Mouse (Mus musculus): Measurements from ENCODE around the gene Pnpla2.
"Not testable (repeated sequence)": the region's sequence is repeated elsewhere in the genome, so short reads cannot be mapped to it uniquely, and the experiment has no call there.

Gene Pnpla2

DNA sequence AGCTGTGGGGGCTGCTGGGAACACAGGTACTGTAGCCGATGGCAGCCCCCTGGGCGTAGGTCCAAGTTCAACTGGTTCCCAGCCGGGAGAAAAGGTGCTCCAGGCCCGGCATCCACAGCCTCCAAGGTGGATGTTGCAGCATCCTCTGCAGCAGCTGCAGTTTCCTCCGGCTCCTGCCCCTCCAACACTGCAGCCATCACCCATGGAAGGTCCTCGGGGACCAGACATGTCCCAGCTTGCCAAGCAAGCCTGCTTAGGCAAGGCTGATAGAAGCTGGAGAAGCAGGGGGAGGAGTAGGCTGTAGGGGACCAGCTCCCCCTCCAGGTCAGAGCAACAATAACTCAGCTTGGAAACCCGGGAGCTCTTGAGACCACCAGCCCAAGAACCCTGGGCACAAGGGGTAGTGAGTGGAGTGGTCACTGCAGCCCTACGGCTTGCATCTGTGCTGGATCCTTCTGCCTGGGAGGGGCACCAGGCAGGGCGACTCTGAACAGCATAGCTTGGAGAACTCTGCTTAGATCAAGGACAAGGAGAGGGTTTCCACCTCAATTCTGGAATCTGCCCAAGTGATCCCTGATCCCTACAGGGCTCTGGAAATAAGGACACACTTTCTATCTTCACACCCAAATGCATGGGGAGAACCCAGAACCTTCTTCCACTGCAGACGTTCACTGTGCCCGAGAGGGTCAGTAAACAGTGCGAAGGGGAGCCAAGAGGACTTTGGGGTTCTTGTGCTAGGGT lies 11.7 kb upstream of the Pnpla2 start:
- in situ Hi-C loops (cut with MboI; ENCODE audit: low pct_unique_long_range_greater_than_20kb in 1 of 2, low sequenced_read_pairs in 2 of 2, unreplicated experiment in 1 of 2): no loop called here

DNA sequence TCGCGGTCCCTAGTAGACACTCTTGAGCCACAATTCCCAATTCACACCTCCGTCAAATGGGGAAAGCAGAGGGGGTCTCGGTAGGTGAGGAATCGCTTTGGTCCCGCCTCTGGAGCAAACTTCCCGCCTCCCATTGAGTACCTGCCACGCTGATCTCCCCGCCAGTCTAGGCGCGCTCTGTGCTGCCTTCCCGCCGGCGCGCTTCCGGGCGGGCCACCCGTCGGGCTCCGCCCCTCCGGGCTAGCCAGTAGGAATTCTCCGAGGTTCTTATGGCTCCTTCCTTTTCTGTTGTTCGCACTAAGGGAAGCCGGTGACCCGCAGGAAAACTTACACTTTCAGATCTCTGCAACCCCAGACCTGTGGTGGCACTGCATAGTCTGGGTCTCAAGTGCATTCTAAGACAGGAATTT lies 11.2 kb upstream of the Pnpla2 start, which contains the start of gene Pidd1:
TSS of gene Pidd1 (minus strand) at position 198 of the 410 bp plus-strand sequence.
- in situ Hi-C loops (cut with MboI; ENCODE audit: low pct_unique_long_range_greater_than_20kb in 1 of 2, low sequenced_read_pairs in 2 of 2, unreplicated experiment in 1 of 2): no loop called here

DNA sequence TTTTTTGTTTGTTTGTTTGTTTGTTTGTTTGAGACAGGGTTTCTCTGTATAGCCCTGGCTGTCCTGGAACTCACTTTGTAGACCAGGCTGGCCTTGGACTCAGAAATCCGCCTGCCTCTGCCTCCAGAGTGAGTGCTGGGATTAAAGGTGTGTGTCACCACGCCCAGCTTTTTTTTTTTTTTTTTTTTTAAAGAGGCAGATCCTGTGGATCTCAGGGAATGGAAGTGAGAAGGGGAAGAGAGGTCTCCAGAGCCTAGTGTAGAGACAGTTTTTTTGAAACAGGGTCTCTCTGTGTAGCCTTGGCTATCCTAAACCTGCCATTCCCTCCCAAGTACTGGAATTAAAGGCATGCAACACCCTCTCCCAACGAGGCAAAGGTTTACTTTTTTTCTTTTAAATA lies 8.6 kb upstream of the Pnpla2 start:
- in situ Hi-C loops (cut with MboI; ENCODE audit: low pct_unique_long_range_greater_than_20kb in 1 of 2, low sequenced_read_pairs in 2 of 2, unreplicated experiment in 1 of 2): not testable (repeated sequence)

DNA sequence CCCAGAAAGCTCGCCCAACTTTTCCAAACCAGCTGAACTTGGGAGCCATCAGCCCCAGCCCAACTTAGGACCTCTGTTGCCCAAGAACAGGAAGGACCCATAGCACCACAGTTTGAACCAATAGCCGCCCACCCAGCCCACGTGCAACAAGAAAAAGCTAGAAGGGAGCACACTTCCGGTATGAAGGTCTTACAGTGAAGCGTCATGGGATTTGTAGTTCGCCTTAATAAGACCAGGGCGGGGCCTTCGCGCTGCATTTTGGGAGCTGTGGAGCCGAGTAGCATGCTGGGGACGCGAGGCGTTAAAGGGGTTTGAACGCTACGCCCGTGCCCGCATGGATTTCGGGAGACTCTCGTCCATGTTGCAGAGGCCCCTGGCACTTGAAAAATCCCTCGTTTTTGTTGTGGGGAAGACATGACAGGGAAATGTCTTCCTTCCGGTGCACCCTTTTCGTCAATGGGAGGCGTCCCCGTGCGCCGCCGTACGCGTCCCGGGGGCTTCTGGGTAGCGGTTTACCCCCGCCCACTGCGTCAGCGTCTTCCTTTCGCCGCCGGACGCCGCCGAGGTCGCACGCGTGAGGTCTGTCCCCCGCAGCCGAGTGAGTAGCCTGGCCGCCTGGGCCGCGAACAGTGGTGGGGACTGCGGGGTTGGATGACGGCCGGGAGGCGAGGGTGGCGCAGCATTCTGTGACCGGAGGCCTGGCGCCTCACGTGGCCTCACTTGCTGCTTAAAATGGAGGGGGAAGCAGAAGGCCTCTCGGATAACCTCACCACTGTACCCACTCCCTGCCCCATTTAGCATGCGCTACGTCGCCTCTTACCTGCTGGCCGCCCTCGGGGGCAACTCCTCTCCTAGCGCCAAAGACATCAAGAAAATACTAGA lies 7.6 kb upstream of the Pnpla2 start, which contains the start of gene Rplp2:
TSS of gene Rplp2 (plus strand) at position 261 of the 882 bp plus-strand sequence.
- in situ Hi-C loops (cut with MboI; ENCODE audit: low pct_unique_long_range_greater_than_20kb in 1 of 2, low sequenced_read_pairs in 2 of 2, unreplicated experiment in 1 of 2): no loop called here

DNA sequence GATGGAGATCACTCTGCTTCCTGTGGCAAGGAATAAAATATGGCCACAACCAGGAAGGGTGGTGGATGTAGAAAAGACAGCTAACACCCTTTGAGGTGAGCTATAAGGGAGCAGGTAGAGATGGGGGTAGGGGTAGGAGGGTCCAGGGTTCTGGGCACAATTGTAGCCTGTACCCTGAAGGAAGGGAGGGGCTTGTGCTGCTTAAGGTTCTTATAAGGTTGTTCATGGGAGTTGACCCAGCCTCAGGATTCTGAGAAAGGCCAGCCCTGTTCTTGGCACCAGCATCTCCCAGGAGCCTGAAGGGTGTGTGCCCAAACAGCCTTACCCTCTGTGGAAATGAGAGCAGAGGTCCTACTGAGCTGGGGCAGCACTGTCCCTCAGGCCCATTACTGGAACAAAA lies 3.1 kb upstream of the Pnpla2 start:
- in situ Hi-C loops (cut with MboI; ENCODE audit: low pct_unique_long_range_greater_than_20kb in 1 of 2, low sequenced_read_pairs in 2 of 2, unreplicated experiment in 1 of 2): loop anchor here in 1 of 2 experiments (25.0 kb wide), 1 partner anchor 1515 kb away; the partner anchor contains the start of gene Utf1

DNA sequence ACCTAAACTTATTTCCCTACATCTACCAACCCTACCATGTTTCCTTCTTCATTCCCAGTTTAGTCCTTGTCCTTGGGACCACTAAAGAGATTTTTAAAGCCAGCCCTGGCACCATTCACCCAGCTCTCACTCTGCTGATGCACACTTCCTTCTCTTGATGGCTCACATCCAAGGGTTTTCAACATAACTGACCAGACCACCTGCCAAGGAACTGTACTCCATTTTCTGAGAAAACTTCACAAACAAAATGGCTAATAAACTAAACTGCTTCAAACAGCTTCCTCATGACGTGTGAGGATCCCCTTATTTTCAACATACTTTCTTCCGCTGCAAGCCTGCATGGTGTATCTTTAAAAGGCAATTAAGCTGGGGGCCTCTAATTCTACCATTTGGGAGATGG lies 1.4 kb upstream of the Pnpla2 start:
- in situ Hi-C loops (cut with MboI; ENCODE audit: low pct_unique_long_range_greater_than_20kb in 1 of 2, low sequenced_read_pairs in 2 of 2, unreplicated experiment in 1 of 2): loop anchor here in 1 of 2 experiments (25.0 kb wide), 1 partner anchor 1516 kb away; the partner anchor contains the start of gene Utf1

DNA sequence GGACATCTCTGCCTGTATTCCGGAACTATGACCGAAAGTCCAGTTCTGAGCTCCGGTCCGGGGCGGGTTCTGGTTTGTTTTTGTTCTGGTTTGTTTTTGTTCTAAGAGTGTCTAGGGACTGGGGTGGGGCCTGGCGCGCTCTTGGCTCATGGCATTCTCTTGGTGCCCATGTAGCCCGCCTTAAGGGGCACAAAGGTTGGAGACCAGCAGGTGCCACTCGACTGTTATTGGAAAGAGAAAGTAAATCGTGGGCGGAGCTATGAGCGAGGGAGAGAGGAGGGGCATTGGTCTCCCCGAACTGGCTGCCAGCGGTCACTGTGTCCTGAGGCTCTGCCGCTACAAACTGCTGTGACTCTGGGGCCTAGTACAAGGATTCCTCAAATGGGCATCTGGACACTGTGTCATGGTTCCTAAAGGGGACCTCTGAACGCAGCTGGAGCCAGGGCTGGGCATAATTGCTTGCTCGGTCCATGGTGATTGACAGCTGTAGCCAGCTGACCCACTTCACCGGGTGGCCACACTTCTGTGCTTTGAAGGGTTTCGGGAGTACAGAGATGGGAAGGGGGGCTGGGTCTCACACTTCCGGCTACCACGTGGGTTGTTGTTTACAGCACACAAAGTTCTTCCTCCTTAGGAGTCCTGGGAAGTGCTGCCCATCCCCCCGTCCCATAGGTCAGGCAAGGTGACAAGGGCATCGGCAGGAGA lies 764 bp downstream of the Pnpla2 start:
- in situ Hi-C loops (cut with MboI; ENCODE audit: low pct_unique_long_range_greater_than_20kb in 1 of 2, low sequenced_read_pairs in 2 of 2, unreplicated experiment in 1 of 2): loop anchor here in 1 of 2 experiments (25.0 kb wide), 1 partner anchor 1518 kb away; the partner anchor contains the start of gene Utf1

DNA sequence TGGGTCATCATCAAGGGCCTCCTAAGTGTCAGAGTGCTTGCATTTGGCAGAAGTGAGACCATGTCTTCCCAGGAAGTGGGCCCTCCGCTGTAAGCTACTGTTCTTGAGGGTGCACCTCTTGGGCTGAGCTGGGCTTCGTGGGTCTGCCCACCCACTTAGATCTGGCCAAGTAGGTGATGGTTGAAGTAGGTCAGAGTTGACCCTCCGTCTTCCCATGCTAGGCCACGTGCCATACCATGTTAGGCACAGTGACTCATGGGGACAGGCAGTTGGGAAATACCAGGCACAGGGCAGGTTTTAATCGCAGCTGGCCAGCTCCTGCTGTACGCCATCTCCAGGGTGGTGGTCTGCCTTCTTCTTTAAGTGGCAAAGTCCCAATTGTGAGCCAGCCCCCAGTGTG lies 1.7 kb downstream of the Pnpla2 start:
- in situ Hi-C loops (cut with MboI; ENCODE audit: low pct_unique_long_range_greater_than_20kb in 1 of 2, low sequenced_read_pairs in 2 of 2, unreplicated experiment in 1 of 2): loop anchor here in 1 of 2 experiments (25.0 kb wide), 1 partner anchor 1519 kb away; the partner anchor contains the start of gene Utf1

DNA sequence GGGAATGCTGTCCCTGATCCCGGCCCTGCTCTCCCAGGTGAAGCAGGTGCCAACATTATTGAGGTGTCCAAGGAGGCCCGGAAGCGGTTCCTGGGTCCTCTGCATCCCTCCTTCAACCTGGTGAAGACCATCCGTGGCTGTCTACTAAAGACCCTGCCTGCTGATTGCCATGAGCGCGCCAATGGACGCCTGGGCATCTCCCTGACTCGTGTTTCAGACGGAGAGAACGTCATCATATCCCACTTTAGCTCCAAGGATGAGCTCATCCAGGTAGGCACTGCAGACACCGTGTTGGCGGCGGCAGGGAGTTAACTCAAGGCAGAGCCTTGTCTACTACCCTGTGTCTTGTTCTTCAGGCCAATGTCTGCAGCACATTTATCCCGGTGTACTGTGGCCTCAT lies 2.2 kb downstream of the Pnpla2 start:
- in situ Hi-C loops (cut with MboI; ENCODE audit: low pct_unique_long_range_greater_than_20kb in 1 of 2, low sequenced_read_pairs in 2 of 2, unreplicated experiment in 1 of 2): loop anchor here in 1 of 2 experiments (25.0 kb wide), 1 partner anchor 1520 kb away; the partner anchor contains the start of gene Utf1

DNA sequence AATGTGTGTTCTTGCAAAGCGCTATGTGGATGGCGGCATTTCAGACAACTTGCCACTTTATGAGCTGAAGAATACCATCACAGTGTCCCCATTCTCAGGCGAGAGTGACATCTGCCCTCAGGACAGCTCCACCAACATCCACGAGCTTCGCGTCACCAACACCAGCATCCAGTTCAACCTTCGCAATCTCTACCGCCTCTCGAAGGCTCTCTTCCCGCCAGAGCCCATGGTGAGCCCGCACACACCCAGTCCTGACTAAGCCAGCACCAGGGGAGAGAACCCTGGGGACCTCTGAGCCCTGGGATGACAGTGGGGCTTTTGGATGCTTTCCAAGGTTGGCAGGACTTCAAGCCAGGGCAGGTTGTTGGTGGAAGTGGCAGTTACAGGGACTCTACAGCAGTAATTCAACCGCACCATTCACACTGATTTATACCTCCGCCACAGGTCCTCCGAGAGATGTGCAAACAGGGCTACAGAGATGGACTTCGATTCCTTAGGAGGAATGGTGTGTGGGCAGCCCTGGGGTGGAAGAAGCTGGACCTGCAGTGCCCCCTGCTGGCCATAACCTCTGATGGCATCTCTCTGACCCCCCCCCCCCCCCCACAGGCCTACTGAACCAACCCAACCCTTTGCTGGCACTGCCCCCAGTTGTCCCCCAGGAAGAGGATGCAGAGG lies 3.1 kb downstream of the Pnpla2 start:
- in situ Hi-C loops (cut with MboI; ENCODE audit: low pct_unique_long_range_greater_than_20kb in 1 of 2, low sequenced_read_pairs in 2 of 2, unreplicated experiment in 1 of 2): loop anchor here in 1 of 2 experiments (25.0 kb wide), 1 partner anchor 1521 kb away; the partner anchor contains the start of gene Utf1

DNA sequence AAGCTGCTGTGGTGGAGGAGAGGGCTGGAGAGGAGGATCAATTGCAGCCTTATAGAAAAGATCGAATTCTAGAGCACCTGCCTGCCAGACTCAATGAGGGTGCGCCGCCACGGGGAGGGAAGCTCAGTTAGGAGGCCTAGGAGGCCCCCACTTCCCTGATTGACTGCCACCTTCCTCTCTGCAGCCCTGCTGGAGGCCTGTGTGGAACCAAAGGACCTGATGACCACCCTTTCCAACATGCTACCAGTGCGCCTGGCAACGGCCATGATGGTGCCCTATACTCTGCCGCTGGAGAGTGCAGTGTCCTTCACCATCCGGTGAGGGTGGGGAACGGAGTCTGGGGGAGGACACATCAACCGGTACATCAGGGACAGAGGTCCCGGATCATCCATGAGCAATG lies 3.7 kb downstream of the Pnpla2 start:
- in situ Hi-C loops (cut with MboI; ENCODE audit: low pct_unique_long_range_greater_than_20kb in 1 of 2, low sequenced_read_pairs in 2 of 2, unreplicated experiment in 1 of 2): loop anchor here in 1 of 2 experiments (25.0 kb wide), 1 partner anchor 1521 kb away; the partner anchor contains the start of gene Utf1

DNA sequence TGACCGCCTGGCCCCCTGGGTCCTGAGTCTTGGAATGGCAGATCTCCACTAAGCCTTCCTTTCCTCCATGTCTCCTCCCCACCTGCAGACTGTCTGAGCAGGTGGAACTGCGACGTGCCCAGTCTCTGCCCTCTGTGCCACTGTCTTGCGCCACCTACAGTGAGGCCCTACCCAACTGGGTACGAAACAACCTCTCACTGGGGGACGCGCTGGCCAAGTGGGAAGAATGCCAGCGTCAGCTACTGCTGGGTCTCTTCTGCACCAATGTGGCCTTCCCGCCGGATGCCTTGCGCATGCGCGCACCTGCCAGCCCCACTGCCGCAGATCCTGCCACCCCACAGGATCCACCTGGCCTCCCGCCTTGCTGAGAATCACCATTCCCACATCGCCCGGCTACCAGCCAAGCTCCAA lies 4.3 kb downstream of the Pnpla2 start:
- in situ Hi-C loops (cut with MboI; ENCODE audit: low pct_unique_long_range_greater_than_20kb in 1 of 2, low sequenced_read_pairs in 2 of 2, unreplicated experiment in 1 of 2): loop anchor here in 1 of 2 experiments (25.0 kb wide), 1 partner anchor 1522 kb away; the partner anchor contains the start of gene Utf1

DNA sequence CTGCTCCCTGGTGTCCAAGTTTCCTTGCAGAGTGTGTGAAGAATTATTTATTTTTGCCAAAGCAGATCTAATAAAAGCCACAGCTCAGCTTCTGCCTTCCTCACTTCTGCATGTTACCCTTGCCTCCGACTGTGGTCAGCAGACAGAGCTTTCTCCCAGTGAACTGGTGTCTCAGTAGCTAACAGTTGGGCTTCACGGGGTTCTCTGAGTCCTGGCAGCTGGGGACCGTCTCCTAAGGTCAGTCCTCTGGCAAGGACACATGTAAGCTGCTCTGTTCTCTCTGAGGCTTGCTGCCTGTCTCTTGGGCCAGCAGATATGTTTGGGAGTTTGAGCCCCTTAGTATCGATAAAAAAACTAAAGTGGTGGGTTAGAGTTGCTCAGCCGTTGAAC lies 5.0 kb downstream of the Pnpla2 start:
- in situ Hi-C loops (cut with MboI; ENCODE audit: low pct_unique_long_range_greater_than_20kb in 1 of 2, low sequenced_read_pairs in 2 of 2, unreplicated experiment in 1 of 2): loop anchor here in 1 of 2 experiments (25.0 kb wide), 1 partner anchor 1523 kb away; the partner anchor contains the start of gene Utf1

DNA sequence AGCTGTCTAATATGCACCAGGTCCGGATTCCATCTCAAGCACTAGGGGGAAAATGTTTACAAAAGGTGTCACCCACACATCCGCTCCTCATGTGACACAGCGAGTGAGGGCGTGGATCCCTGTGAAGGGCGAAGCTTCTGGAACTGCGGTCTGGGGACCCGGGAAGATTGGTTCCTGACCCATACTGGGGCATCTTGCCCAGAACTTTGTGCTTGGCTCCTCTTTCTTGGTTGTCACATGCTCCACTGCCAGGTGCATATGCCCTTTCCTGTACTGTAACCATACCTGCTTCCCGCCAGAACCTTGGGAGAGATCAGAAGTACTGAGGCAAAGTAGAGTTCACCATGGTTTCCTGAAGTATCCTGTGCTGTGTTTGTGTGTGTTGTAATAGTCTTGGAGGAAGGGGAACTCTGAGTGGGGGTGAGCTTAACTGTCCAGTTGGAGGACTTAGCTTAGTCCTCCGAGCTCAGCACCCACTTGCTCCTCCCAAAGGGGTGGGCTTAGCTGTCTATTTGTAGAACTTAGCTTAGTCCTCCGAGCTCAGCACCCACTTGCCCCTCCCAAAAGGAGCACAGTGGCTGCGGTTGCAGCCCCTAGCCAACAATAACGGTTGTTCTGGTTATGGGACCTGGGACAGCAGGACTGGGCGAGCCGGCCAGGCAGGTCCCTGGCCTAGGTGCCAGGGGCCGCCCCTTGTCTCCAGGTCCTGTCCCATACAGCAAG lies 5.6 kb downstream of the Pnpla2 start, which contains the start of gene Cracr2b:
TSS of gene Cracr2b (plus strand) at position 704 of the 723 bp plus-strand sequence.
- in situ Hi-C loops (cut with MboI; ENCODE audit: low pct_unique_long_range_greater_than_20kb in 1 of 2, low sequenced_read_pairs in 2 of 2, unreplicated experiment in 1 of 2): loop anchor here in 1 of 2 experiments (25.0 kb wide), 1 partner anchor 1523 kb away; the partner anchor contains the start of gene Utf1

DNA sequence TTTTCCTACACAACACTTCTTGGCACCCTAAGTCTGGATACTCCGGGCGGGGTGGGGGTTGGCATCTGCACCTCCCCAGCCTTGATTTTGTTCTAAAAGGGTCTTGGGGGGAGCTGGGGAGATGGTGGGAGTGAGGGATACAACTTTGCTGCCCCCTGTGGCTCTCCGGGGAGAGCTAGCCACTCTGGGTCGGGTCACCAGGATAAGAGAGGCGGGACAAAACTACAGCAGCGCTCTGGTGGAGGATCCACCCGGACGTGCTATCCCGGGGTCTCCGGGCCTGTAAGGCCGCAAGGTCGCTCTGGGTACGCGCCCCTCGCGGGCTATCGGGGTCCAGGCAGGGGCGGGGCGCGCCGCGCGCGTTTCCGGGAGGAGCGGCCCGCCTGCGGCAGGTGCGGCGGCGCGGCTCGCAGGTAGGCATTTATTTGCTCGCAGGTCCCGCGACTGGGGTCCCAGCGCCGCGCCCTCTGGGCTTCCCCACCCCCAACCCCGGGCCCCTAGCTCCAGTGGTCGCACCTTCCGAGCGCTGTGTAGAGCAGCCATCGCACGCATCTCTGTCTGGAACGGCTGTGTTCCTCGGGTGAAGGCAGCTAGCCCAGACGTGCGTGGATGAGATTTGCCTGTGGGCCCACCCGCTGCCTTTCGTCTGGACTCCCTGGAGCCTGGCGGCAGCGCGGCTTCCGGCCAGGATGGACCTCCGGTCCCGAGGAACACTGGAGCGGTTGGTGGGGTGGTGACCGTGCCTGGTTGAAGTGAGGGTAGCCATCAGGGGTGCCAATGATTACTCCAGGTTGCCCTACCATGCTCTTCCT lies 6.7 kb downstream of the Pnpla2 start:
- in situ Hi-C loops (cut with MboI; ENCODE audit: low pct_unique_long_range_greater_than_20kb in 1 of 2, low sequenced_read_pairs in 2 of 2, unreplicated experiment in 1 of 2): loop anchor here in 1 of 2 experiments (25.0 kb wide), 1 partner anchor 1524 kb away; the partner anchor contains the start of gene Utf1

DNA sequence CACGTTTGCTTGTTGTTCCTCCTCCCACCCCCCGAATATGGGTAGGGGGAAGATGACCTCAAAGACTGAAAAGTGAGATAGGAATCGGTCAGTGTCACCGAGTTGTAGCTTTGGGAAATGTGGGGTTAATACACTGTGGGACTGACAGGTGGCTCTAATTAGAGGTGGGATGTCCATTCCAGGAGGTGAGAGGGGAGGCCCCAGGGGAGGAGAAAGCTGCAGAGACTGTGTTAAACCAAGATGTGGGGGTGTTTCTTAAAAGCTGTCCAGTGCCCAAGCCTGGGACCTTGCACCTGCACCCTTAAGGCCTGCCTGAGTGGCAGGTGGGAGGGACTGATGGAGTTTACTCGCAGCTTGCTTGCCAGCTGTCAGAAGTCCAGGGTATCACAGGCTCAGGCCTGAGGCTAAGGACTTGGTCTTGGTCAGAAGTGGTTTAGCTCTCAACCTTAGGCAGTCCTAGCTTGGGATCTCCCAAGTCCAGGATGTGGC lies 7.4 kb downstream of the Pnpla2 start:
- in situ Hi-C loops (cut with MboI; ENCODE audit: low pct_unique_long_range_greater_than_20kb in 1 of 2, low sequenced_read_pairs in 2 of 2, unreplicated experiment in 1 of 2): loop anchor here in 1 of 2 experiments (25.0 kb wide), 1 partner anchor 1525 kb away; the partner anchor contains the start of gene Utf1

Measured in mouse embryonic stem cell (cell line).